Mouse (Mus musculus): ENCODE results near the gene Tbxas1. TPM values are rescaled to one million over a fixed set of nuclear protein-coding genes. Genes with fewer than 3 reads are reported as not detected.

Gene Tbxas1
- polyA plus RNA-seq, 1 experiment from 2014 or later: 1.8 TPM

DNA sequence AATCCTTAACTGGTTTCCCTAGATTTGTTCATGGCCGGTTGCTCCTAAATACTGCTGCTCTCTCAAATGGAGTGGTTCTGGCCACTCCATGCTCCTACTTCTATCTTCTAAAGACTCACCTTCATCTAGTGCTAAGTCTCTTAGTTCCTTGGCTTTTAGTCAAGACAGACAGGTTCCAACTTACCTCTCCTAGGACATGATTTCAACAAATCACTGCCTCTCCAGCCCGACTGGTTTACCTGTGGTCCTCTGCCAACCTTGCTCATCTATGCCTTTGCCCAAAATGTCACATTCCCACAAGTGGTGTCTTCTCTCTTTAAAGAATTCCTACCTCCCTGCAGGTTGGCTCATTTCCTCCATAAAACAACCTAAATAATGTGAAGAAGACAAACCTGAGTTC, 2.5 kb downstream of the Tbxas1 start:
- H3K9me3 ChIP-seq: no peaks in the 10 kb centered on the region
- H3K27me3 ChIP-seq: no peaks in the 10 kb centered on the region; the same call in 1 of the 2 replicates
- WGBS: 93% methylated on average over 2 of the region's 2 CpGs
- H3K4me1 ChIP-seq: peaks cover 22% of the 10 kb centered on the region
- no peak overlapping the region for H3K4me3 ChIP-seq
- no peak for ATAC-seq (replicated peaks)
- no peaks in the 10 kb centered on the region; the same call in 1 of the 2 replicates for H3K36me3 ChIP-seq
- H3K4me2 ChIP-seq (replicated peaks): no peak overlapping the region
- no peak overlapping the region for H3K9ac ChIP-seq (replicated peaks)
- no peak overlapping the region for H3K27ac ChIP-seq (replicated peaks)

DNA sequence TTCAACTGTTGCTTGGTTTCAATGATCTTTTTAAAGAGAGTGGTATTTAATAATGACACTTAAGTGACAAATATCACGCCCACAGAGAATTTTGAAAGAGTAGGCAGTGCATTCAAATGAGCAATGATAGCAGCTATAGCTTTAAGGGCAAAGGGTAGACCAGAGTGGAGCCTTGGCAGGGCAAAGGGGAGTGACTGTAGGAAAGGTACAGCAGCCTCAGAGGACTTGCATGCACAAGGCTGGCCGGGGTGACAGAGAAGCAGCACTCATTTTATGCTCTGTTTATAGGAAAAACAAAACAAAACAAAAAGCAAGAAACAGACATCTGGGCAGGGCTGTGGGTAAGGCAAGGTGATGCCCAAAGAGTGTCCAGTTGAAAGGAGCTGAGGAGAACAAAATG, 6.3 kb downstream of the Tbxas1 start:
- H3K9ac ChIP-seq (replicated peaks): no peak overlapping the region
- no peak overlapping the region for H3K27ac ChIP-seq (replicated peaks)
- H3K4me2 ChIP-seq (replicated peaks): no peak overlapping the region
- H3K4me3 ChIP-seq: no peak overlapping the region
- no peaks in the 10 kb centered on the region for H3K36me3 ChIP-seq
- H3K27me3 ChIP-seq: no peaks in the 10 kb centered on the region; the same call in 1 of the 2 replicates
- 73% methylated on average over 2 of the region's 2 CpGs for WGBS
- ATAC-seq (replicated peaks): no peak
- peaks cover 7% of the 10 kb centered on the region for H3K4me1 ChIP-seq
- no peaks in the 10 kb centered on the region for H3K9me3 ChIP-seq

DNA sequence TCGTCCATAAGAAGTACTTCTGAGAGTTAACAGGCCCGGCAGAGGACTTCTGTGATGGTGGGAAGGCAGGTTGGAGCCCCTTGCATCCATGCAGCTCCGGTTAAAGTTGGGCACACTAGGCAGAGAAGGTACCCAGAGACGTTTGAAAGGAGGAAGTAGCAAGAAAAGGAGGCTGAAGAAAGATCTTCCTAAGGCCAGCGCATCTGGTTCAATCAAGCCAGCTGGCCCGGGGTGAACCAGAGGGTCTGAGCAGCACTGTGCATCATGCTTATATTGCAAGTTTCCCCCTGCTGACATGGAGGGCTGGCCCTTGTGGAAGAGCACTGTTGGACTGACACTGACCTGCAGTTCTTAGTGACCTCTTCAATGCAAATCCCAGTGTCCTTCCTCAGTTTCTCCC, 6.8 kb downstream of the Tbxas1 start:
- Histone ChIP-seq H3K4me2 (replicated peaks) (no peak overlapping the region), H3K4me3 (no peak overlapping the region), H3K27me3 (no peaks in the 10 kb centered on the region; the same call in 1 of the 2 replicates), H3K9ac (replicated peaks) (no peak overlapping the region), H3K36me3 (no peaks in the 10 kb centered on the region), H3K9me3 (no peaks in the 10 kb centered on the region), H3K4me1 (peaks cover 2% of the 10 kb centered on the region), H3K27ac (replicated peaks) (no peak overlapping the region)
- ATAC-seq (replicated peaks): no peak
- 68% methylated on average over 6 of the region's 6 CpGs for WGBS

DNA sequence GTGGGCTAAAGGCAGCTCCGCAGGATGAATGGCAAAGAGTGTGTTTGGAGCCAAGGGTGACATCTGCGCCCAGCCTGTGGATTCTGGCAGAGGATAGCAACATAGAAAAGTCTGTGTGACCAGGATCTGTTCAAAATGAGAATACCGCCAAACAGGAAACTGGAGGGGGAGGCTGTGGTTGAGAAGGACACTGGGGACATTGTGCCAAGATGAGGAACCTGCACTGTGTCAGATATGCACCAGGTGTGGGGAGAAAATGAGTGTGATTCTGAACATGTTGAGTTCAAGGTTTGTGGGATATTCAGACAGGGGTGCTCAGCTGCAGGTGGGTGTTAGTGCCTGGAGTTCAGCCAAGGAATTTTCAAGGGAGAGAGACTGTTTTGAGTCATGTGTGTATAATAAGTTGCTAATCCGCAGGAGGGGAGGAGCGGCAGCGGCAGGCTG, 7.5 kb downstream of the Tbxas1 start:
- no peak overlapping the region for H3K27ac ChIP-seq (replicated peaks)
- H3K9ac ChIP-seq (replicated peaks): no peak overlapping the region
- H3K4me1 ChIP-seq: no peaks in the 10 kb centered on the region
- H3K4me3 ChIP-seq: no peak overlapping the region
- WGBS: 39% methylated on average over 6 of the region's 6 CpGs
- H3K27me3 ChIP-seq: no peaks in the 10 kb centered on the region; the same call in 1 of the 2 replicates
- H3K36me3 ChIP-seq: no peaks in the 10 kb centered on the region
- no peak for ATAC-seq (replicated peaks)
- no peak overlapping the region for H3K4me2 ChIP-seq (replicated peaks)
- no peaks in the 10 kb centered on the region for H3K9me3 ChIP-seq

DNA sequence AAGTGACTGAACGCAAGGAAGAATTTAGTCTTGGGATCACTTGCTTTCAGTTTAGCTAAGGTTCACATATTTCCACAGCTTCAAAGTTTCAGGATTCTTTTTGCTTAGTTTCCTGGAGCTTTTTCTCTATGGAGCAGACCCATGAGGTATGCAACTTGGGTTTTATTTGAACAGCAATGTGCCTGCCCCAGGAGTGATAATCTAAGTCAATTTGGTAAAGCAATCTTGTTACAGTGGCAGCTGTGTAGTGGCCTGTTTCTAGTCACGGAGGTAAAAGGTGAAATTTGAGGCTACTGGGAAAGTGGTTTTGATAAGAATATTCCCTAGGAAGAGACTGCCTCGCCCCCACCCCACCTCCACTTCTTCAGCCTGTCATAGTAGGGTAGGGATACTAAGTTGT, 9.3 kb downstream of the Tbxas1 start:
- no peaks in the 10 kb centered on the region for H3K9me3 ChIP-seq
- 78% methylated on average over 3 of the region's 3 CpGs for WGBS

DNA sequence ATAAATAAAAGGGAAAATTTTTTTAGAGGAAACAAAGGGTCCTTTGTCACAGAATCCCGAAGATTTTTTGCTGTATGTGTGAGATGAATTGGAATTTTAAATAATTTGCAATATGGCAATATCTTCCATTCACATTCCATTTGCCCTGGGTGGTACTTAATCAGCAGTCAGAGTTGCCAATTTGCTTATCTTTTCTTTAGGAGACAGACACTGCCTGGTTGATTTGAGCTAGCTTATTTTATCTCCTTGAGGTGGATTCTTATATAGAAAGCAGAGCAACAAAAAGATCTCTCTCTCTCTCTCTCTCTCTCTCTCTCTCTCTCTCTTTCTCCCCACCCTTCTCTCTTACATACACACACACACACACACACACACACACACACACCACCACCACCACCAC, 9.9 kb downstream of the Tbxas1 start:
- Histone ChIP-seq H3K27ac (replicated peaks) (no peak overlapping the region), H3K9me3 (no peaks in the 10 kb centered on the region), H3K4me3 (no peak overlapping the region), H3K4me2 (replicated peaks) (no peak overlapping the region), H3K9ac (replicated peaks) (no peak overlapping the region), H3K27me3 (no peaks in the 10 kb centered on the region), H3K4me1 (no peaks in the 10 kb centered on the region), H3K36me3 (no peaks in the 10 kb centered on the region)
- WGBS: 68% methylated on average over 1 of the region's 1 CpGs
- no peak for ATAC-seq (replicated peaks)

More for the DNA sequence above, 9.3 kb downstream of the Tbxas1 start:
- H3K27me3 ChIP-seq: no peaks in the 10 kb centered on the region
- no peak overlapping the region for H3K27ac ChIP-seq (replicated peaks)
- no peak overlapping the region for H3K4me3 ChIP-seq
- H3K9ac ChIP-seq (replicated peaks): no peak overlapping the region
- H3K4me1 ChIP-seq: no peaks in the 10 kb centered on the region
- ATAC-seq (replicated peaks): no peak
- no peaks in the 10 kb centered on the region for H3K36me3 ChIP-seq
- no peak overlapping the region for H3K4me2 ChIP-seq (replicated peaks)

DNA sequence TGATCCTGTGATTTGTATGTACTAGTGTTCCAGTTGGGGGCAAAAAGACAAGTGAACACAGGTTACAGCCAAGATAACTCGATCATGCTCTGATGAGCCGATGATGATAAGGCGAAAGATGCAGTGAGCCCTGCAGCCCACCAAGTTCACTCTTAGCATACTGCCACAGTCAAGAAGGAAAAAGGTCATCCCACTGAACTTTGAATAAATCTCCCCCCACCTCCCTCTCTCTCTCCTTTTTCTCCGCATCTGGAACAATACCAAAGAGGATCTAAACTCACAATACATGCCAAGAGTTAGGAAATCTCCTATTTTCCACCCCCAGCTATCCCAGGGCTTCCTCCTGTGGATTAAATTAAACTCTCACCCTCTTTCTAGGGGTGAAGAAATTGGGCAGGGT, 12.2 kb downstream of the Tbxas1 start:
- no peaks in the 10 kb centered on the region for H3K4me1 ChIP-seq
- 79% methylated on average over 4 of the region's 4 CpGs for WGBS
- H3K4me2 ChIP-seq (replicated peaks): no peak overlapping the region
- H3K9me3 ChIP-seq: no peaks in the 10 kb centered on the region
- H3K4me3 ChIP-seq: no peak overlapping the region
- no peak overlapping the region for H3K27ac ChIP-seq (replicated peaks)
- ATAC-seq (replicated peaks): no peak
- no peaks in the 10 kb centered on the region for H3K27me3 ChIP-seq
- no peak overlapping the region for H3K9ac ChIP-seq (replicated peaks)
- no peaks in the 10 kb centered on the region for H3K36me3 ChIP-seq

DNA sequence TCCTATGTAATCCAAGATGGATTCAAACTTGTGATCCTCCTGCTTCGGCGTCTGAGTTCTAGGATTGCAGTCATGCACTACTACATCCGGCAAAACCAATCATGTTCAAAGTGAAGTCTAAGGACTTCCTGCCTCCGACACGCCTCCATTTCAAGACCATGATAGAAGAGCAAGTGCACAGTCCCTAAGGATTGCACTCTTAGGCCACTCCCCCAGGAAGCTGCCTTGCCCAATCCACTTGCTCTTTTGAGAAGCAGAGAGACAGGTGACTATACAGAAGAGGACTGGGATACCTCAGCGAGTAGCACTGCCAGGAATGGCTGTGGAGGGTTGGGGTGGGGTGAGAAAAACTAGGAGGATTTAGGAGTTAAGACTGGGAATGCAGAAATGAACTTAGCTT, 14.0 kb downstream of the Tbxas1 start:
- H3K9ac ChIP-seq (replicated peaks): no peak overlapping the region
- no peaks in the 10 kb centered on the region for H3K27me3 ChIP-seq
- H3K4me2 ChIP-seq (replicated peaks): no peak overlapping the region
- 78% methylated on average over 6 of the region's 6 CpGs for WGBS
- no peaks in the 10 kb centered on the region for H3K9me3 ChIP-seq
- ATAC-seq (replicated peaks): no peak
- no peaks in the 10 kb centered on the region for H3K4me1 ChIP-seq
- no peak overlapping the region for H3K27ac ChIP-seq (replicated peaks)
- H3K4me3 ChIP-seq: no peak overlapping the region
- no peaks in the 10 kb centered on the region for H3K36me3 ChIP-seq

DNA sequence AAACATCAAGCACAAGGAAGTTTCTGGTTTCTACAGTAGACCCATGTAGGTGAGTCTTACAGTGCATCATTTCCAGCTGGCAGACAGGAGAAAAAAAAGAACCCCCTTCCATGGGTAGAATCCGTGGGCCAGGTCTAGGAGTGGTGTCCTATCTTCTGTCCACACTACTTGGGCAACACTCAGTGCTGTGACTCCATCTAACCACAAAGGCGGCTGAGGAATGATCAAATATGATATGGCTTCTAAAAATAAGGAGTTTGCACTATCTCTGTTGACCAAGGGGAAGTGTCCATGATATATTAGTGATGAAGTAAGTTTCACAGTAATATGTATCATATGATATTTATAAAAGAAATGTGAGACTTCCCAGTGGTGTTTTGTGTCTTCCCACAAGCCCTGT, 16.8 kb downstream of the Tbxas1 start:
- Histone ChIP-seq H3K9ac (replicated peaks) (no peak overlapping the region), H3K4me1 (no peaks in the 10 kb centered on the region), H3K36me3 (no peaks in the 10 kb centered on the region), H3K9me3 (no peaks in the 10 kb centered on the region), H3K27ac (replicated peaks) (no peak overlapping the region), H3K4me3 (no peak overlapping the region), H3K27me3 (no peaks in the 10 kb centered on the region), H3K4me2 (replicated peaks) (no peak overlapping the region)
- WGBS: 81% methylated on average over 2 of the region's 2 CpGs
- no peak for ATAC-seq (replicated peaks)

DNA sequence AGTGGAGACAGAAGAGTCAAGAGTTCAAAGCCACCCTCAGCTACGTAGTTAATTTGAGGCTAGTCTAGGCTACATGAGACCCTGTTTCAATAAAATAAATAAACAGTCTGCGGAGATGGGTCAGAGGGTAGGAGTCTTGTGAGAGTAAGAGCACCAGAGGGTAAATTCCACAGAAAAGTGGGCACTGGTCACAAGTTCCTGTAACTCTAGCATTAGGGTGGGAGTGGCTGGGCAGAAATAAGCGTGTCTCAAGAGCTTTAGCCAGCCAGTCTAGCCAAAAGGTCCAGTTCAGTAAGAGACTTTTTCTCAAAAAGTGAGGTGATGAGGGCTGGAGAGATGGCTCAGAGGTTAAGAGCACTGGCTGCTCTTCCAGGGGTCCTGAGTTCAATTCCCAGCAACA, 18.4 kb downstream of the Tbxas1 start:
- H3K4me2 ChIP-seq (replicated peaks): no peak overlapping the region
- H3K27ac ChIP-seq (replicated peaks): no peak overlapping the region
- H3K4me1 ChIP-seq: no peaks in the 10 kb centered on the region
- H3K9me3 ChIP-seq: no peaks in the 10 kb centered on the region
- no peaks in the 10 kb centered on the region for H3K36me3 ChIP-seq
- no peak overlapping the region for H3K9ac ChIP-seq (replicated peaks)
- no peak for ATAC-seq (replicated peaks)
- 87% methylated on average over 3 of the region's 3 CpGs for WGBS
- H3K27me3 ChIP-seq: no peaks in the 10 kb centered on the region
- no peak overlapping the region for H3K4me3 ChIP-seq

DNA sequence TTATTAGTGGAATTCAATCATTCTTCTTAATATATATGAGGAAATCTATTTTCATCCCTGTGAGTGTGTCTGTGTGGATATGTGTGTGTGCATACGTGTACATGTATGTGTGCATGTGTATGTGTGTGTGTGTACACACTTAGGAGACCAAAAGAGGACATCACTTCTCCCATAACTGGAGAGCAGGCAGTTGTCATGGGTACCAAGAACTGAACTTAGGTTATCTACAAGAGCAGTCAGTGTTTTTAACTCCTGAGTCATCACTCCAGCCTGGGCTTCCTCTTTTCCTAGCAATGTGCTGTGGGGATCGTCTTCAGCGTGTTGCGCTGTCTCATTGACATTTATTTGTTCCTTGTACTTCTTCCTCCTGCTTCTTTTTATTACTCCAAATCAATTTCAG, 24.9 kb downstream of the Tbxas1 start:
- Histone ChIP-seq H3K4me2 (replicated peaks) (no peak overlapping the region), H3K9ac (replicated peaks) (no peak overlapping the region), H3K27me3 (no peaks in the 10 kb centered on the region), H3K9me3 (no peaks in the 10 kb centered on the region), H3K36me3 (no peaks in the 10 kb centered on the region), H3K27ac (replicated peaks) (no peak overlapping the region), H3K4me1 (no peaks in the 10 kb centered on the region), H3K4me3 (no peak overlapping the region)
- ATAC-seq (replicated peaks): no peak
- WGBS: 94% methylated on average over 4 of the region's 4 CpGs

DNA sequence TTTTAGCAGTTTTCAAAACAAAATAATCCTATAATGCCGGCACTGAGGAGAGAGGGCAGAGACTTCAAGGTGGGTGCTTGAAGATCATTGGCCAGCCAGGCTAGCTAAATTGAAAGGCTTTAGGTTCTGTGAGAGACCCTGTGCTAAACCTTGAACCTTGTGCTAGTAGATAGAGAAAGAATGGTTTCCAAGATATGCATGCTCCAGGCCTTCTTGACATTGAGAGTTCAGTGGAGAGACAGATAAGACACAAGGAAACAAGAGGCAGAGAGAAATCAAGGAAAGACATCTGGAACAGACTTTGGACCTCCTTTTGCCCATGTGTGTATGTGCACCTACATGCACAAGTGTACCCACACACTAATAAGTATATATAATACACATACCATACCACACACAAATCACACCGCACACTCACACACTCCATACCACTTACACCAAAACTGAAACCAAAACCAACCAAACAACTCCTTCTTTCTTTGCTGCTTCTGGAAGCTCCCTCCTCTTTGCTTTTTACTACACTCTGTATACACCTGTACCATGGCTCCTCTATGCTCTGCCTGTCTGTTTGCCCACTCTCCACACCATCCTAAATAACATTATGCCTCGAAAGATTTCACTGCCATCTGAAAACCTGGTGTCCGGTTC, 25.4 kb downstream of the Tbxas1 start:
- no peak for ATAC-seq (replicated peaks)
- no peaks in the 10 kb centered on the region for H3K9me3 ChIP-seq
- WGBS: 93% methylated on average over 4 of the region's 4 CpGs

DNA sequence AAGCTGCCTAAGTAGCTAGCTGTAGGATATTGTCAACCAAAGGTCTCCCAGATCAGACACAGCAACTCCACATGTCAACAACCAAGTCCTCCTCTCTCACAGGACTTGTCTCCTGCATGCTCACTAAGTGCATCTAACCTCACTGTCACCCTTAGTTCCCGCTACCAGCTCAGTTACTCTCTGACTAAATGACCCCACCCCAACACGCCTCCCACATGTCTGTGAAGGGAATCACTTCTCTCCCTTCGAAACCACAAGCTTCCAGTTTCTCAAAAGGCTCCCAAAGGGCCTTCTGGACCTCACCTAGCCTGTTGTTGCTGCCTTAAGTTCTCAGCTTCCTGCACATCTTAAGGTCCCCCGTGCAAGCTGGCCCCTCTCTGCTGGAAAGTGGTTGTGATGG, 25.9 kb downstream of the Tbxas1 start:
- no peaks in the 10 kb centered on the region for H3K36me3 ChIP-seq
- no peak overlapping the region for H3K4me2 ChIP-seq (replicated peaks)
- ATAC-seq (replicated peaks): no peak
- no peak overlapping the region for H3K9ac ChIP-seq (replicated peaks)
- no peak overlapping the region for H3K4me3 ChIP-seq
- WGBS: 88% methylated on average over 4 of the region's 4 CpGs
- no peak overlapping the region for H3K27ac ChIP-seq (replicated peaks)
- no peaks in the 10 kb centered on the region for H3K4me1 ChIP-seq
- no peaks in the 10 kb centered on the region for H3K27me3 ChIP-seq
- no peaks in the 10 kb centered on the region for H3K9me3 ChIP-seq

More for the DNA sequence above, 25.4 kb downstream of the Tbxas1 start:
- Histone ChIP-seq H3K36me3 (no peaks in the 10 kb centered on the region), H3K4me3 (no peak overlapping the region), H3K4me1 (no peaks in the 10 kb centered on the region), H3K27me3 (no peaks in the 10 kb centered on the region), H3K4me2 (replicated peaks) (no peak overlapping the region), H3K9ac (replicated peaks) (no peak overlapping the region), H3K27ac (replicated peaks) (no peak overlapping the region)

Data from forebrain, embryonic 15.5 days (tissue).